Mouse (Mus musculus): Measurements from ENCODE around the gene Olfr1513. TPM values are rescaled to one million over a fixed set of nuclear protein-coding genes. Genes with fewer than 3 reads are reported as not detected.
"Not testable (repeated sequence)": the region's sequence is repeated elsewhere in the genome, so short reads cannot be mapped to it uniquely, and the experiment has no call there.

Gene Olfr1513
- not detected for total RNA-seq (2021)

GRCm38 (mm10) chr14:52356308-52356707 lies at the start of gene Olfr1513:
Olfr1513 (minus strand) TSS chr14:52356408.
- intact Hi-C loops (cut with DNase I): no loop called here
- DNase-seq: no peak

- no peak for DNase-seq
- intact Hi-C loops (cut with DNase I): no loop called here
Measured at GRCm38 (mm10) chr14:52397279-52397678, 41.1 kb upstream of the Olfr1513 start, which contains the start of gene Olfr1511. Olfr1511 (minus strand) TSS chr14:52397379.

- intact Hi-C loops (cut with DNase I); DNase-seq: not testable (repeated sequence)
Measured at GRCm38 (mm10) chr14:52390084-52390848, 34.1 kb upstream of the Olfr1513 start.

- intact Hi-C loops (cut with DNase I): no loop called here
- DNase-seq: no peak
Measured at GRCm38 (mm10) chr14:52379068-52379467, 22.9 kb upstream of the Olfr1513 start, which contains the start of gene Olfr1512. Olfr1512 (minus strand) TSS chr14:52379168.

- intact Hi-C loops (cut with DNase I): no loop called here
- DNase-seq: no peak
Measured at GRCm38 (mm10) chr14:52368741-52369140, 12.5 kb upstream of the Olfr1513 start.

GRCm38 (mm10) chr14:52339512-52339852 lies 16.7 kb downstream of the Olfr1513 start:
- DNase-seq: no peak
- intact Hi-C loops (cut with DNase I): loop anchor here (5.0 kb wide), 1 partner anchor 42 kb away; no protein-coding TSS in a partner anchor

GRCm38 (mm10) chr14:52338751-52339511 lies 17.3 kb downstream of the Olfr1513 start:
- peak; percentile 53 for DNase-seq
- intact Hi-C loops (cut with DNase I): loop anchor here (5.0 kb wide), 1 partner anchor 42 kb away; no protein-coding TSS in a partner anchor

GRCm38 (mm10) chr14:52332171-52332570 lies 24.0 kb downstream of the Olfr1513 start:
- DNase-seq: no peak
- intact Hi-C loops (cut with DNase I): no loop called here

- intact Hi-C loops (cut with DNase I): no loop called here
- DNase-seq: no peak
Measured at GRCm38 (mm10) chr14:52331069-52331750, 25.0 kb downstream of the Olfr1513 start.

- intact Hi-C loops (cut with DNase I): no loop called here
- DNase-seq: no peak
Measured at GRCm38 (mm10) chr14:52327910-52328812, 28.0 kb downstream of the Olfr1513 start, which contains the start of gene Sall2. Sall2 (minus strand) TSS chr14:52328762.

- intact Hi-C loops (cut with DNase I): no loop called here
- DNase-seq: no peak
Measured at GRCm38 (mm10) chr14:52327375-52327901, 28.8 kb downstream of the Olfr1513 start.

GRCm38 (mm10) chr14:52325890-52326289 lies 30.3 kb downstream of the Olfr1513 start:
- no peak for DNase-seq
- intact Hi-C loops (cut with DNase I): no loop called here

- intact Hi-C loops (cut with DNase I): no loop called here
- DNase-seq: peak; percentile 24
Measured at GRCm38 (mm10) chr14:52319361-52319760, 36.8 kb downstream of the Olfr1513 start.

GRCm38 (mm10) chr14:52316441-52317225 lies 39.6 kb downstream of the Olfr1513 start:
- no peak for DNase-seq
- intact Hi-C loops (cut with DNase I): no loop called here

GRCm38 (mm10) chr14:52315792-52316440 lies 40.3 kb downstream of the Olfr1513 start:
- intact Hi-C loops (cut with DNase I): no loop called here
- peak; percentile 81 for DNase-seq

GRCm38 (mm10) chr14:52315283-52315780 lies 40.9 kb downstream of the Olfr1513 start:
- intact Hi-C loops (cut with DNase I): no loop called here
- DNase-seq: no peak

GRCm38 (mm10) chr14:52314808-52315150 lies 41.4 kb downstream of the Olfr1513 start:
- intact Hi-C loops (cut with DNase I): no loop called here
- no peak for DNase-seq
